Mouse (Mus musculus) frontal cortex, adult 2 months (tissue): ENCODE measurements around the gene Slc12a9. TPM values are rescaled to one million over a fixed set of nuclear protein-coding genes. Genes with fewer than 3 reads are reported as not detected.

Experiments
- DNase-seq, 2 experiments: peaks; one replicate each; pipeline ENCODE4 v3.0.0; 2022; ENCODE audit warnings: low spot score in 1 of 2; ENCODE audit errors: extremely low spot score in 1 of 2
- polyA plus RNA-seq: library from polyadenylated mRNA; depleted of rRNA; stranded (reverse); fragments of >200 nt; gene quantifications from 2 replicates; pipeline ENCODE4 v1.2.3, GENCODE M21; 2012; rRNA removed

Slc12a9 gene
- polyA plus RNA-seq = 32.6 and 34.6 TPM in 2 replicates

GRCm38 (mm10) chr5:137333512-137334174 lies at the start of gene Slc12a9:
Gene Slc12a9 (minus strand): TSS chr5:137333597.
- peak; percentile 91 to 93 for DNase-seq

GRCm38 (mm10) chr5:137381152-137381551 lies 47.8 kb upstream of the Slc12a9 start:
- DNase-seq = peak in 1 of 2 experiments; percentile 66

GRCm38 (mm10) chr5:137377603-137378002 lies 44.2 kb upstream of the Slc12a9 start:
- no peak for DNase-seq

GRCm38 (mm10) chr5:137377176-137377575 lies 43.8 kb upstream of the Slc12a9 start:
- no peak for DNase-seq

- DNase-seq = no peak
Observed at GRCm38 (mm10) chr5:137376722-137377121, 43.3 kb upstream of the Slc12a9 start.

- peak in 1 of 2 experiments; percentile 11 for DNase-seq
Observed at GRCm38 (mm10) chr5:137376198-137376597, 42.8 kb upstream of the Slc12a9 start.

- no peak for DNase-seq
Observed at GRCm38 (mm10) chr5:137375627-137376026, 42.2 kb upstream of the Slc12a9 start.

- DNase-seq = no peak
Observed at GRCm38 (mm10) chr5:137374521-137375080, 41.2 kb upstream of the Slc12a9 start.

- no peak for DNase-seq
Observed at GRCm38 (mm10) chr5:137373371-137373950, 40.1 kb upstream of the Slc12a9 start.

- DNase-seq = no peak
Observed at GRCm38 (mm10) chr5:137369665-137370064, 36.3 kb upstream of the Slc12a9 start.

GRCm38 (mm10) chr5:137358382-137358781 lies 25.0 kb upstream of the Slc12a9 start:
- DNase-seq = no peak

GRCm38 (mm10) chr5:137354091-137354490 lies 20.7 kb upstream of the Slc12a9 start:
- no peak for DNase-seq

GRCm38 (mm10) chr5:137352011-137352975 lies 18.9 kb upstream of the Slc12a9 start:
- DNase-seq = no peak

GRCm38 (mm10) chr5:137351394-137351793 lies 18.0 kb upstream of the Slc12a9 start:
- no peak for DNase-seq

GRCm38 (mm10) chr5:137351058-137351380 lies 17.6 kb upstream of the Slc12a9 start:
- no peak for DNase-seq

GRCm38 (mm10) chr5:137350205-137351057 lies 17.0 kb upstream of the Slc12a9 start:
- DNase-seq = no peak

- DNase-seq = peak; percentile 47 to 51
Observed at GRCm38 (mm10) chr5:137349384-137350204, 16.2 kb upstream of the Slc12a9 start, which contains the start of gene Ephb4. Gene Ephb4 (plus strand): TSS chr5:137350109.

- no peak for DNase-seq
Observed at GRCm38 (mm10) chr5:137348482-137349383, 15.3 kb upstream of the Slc12a9 start.
